Mouse (Mus musculus): ENCODE results near the gene Tmbim6.

Gene Tmbim6

DNA sequence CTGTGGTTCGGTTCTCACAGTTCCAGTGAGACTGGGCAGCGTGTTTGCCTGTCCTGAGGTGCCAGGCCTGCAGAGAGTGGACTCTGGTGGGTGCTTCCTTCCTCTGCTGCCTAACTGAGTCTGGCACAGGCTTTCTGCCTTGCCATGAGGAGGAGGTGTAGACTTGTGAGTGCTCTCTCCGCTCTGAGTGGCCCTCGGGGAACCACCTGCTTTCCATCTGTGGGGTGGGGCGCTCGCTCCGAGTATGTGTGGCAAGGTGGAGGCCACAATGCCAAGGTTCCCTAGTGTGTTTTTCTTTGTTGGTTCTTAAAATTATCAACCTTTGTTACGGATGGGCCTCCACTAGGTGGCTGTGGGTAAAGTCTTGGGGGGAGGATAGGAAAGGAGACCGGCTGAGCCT is 16.2 kb downstream of the Tmbim6 start:
- in situ Hi-C loops (cut with MboI; ENCODE audit: low pct_unique_long_range_greater_than_20kb in 1 of 2, low sequenced_read_pairs in 2 of 2, unreplicated experiment in 1 of 2): no loop called here

- in situ Hi-C loops (cut with MboI; ENCODE audit: low pct_unique_long_range_greater_than_20kb in 1 of 2, low sequenced_read_pairs in 2 of 2, unreplicated experiment in 1 of 2): no loop called here
Measured at GRCm38 (mm10) chr15:99411747-99412146, 19.1 kb downstream of the Tmbim6 start.

DNA sequence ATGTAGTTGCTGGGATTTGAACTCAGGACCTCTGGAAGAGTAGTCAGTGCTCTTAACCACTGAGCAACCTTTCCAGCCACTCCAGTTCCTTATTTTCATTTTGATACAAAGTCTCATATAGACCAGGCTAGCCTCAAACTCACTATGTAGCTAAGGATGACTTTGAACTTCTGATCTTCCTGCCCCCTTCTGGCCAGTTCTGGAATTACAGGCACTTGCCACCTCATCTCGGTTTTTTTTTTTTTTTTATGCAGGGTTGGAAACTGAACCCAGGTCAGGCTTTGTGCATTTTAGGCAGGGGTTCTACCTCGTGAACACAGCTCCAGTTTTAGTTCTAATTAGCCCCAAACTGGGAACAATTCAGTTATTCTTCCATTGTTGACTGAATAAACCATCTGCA is 23.1 kb downstream of the Tmbim6 start:
- in situ Hi-C loops (cut with MboI; ENCODE audit: low pct_unique_long_range_greater_than_20kb in 1 of 2, low sequenced_read_pairs in 2 of 2, unreplicated experiment in 1 of 2): no loop called here

- in situ Hi-C loops (cut with MboI; ENCODE audit: low pct_unique_long_range_greater_than_20kb in 1 of 2, low sequenced_read_pairs in 2 of 2, unreplicated experiment in 1 of 2): no loop called here
Measured at GRCm38 (mm10) chr15:99416348-99416882, 23.7 kb downstream of the Tmbim6 start.

GRCm38 (mm10) chr15:99416957-99417356 is 24.3 kb downstream of the Tmbim6 start:
- in situ Hi-C loops (cut with MboI; ENCODE audit: low pct_unique_long_range_greater_than_20kb in 1 of 2, low sequenced_read_pairs in 2 of 2, unreplicated experiment in 1 of 2): no loop called here

- in situ Hi-C loops (cut with MboI; ENCODE audit: low pct_unique_long_range_greater_than_20kb in 1 of 2, low sequenced_read_pairs in 2 of 2, unreplicated experiment in 1 of 2): no loop called here
Measured at GRCm38 (mm10) chr15:99417692-99418271, 25.1 kb downstream of the Tmbim6 start.

DNA sequence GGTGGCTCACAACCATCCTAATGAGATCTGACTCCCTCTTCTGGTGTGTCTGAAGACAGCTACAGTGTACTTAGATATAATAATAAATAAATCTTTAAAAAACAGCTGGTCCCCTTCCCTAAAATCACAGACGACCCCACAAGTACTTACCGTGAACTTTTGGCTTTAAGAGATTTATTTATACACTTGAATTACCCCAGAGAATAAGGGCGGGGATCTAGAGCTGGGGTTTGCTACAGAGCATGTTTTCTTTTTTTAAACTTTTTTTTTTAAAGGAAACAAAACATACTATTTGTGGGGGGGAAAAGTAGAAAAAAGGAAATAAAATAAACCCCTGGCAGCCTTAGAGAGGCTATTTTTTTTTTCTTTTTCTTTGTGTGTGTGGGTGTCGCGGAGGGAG is 27.4 kb downstream of the Tmbim6 start:
- in situ Hi-C loops (cut with MboI; ENCODE audit: low pct_unique_long_range_greater_than_20kb in 1 of 2, low sequenced_read_pairs in 2 of 2, unreplicated experiment in 1 of 2): loop anchor here (5.0 kb wide), 2 partner anchors 47 to 52 kb away; partner anchors contain the start of gene Bcdin3d (in 1 of the 2)

DNA sequence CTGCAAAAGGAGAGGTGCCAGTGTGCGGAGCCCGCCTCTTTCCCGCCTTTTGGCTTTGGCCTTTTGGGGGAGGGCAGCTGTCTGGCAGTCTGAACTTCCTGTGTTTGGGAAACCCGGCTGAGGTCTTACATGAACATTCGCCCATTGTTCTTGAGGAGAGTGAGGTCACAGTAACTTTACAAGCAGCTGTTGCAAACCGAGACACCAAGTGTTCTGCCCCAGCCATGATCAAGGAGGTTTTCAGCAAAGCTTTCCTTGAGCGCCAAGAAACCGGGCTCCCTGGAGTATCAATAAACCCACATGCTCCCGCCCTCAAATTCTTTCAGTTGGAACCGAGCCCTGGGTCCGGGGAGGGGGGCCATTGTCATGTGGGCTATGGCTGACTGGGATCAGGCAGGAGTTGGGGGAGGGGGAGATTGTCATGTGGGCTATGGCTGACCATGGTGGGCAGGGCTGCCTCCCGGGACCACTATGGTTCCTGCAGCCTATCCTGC is 27.9 kb downstream of the Tmbim6 start:
- in situ Hi-C loops (cut with MboI; ENCODE audit: low pct_unique_long_range_greater_than_20kb in 1 of 2, low sequenced_read_pairs in 2 of 2, unreplicated experiment in 1 of 2): loop anchor here (5.0 kb wide), 2 partner anchors 47 to 52 kb away; partner anchors contain the start of gene Bcdin3d (in 1 of the 2)

DNA sequence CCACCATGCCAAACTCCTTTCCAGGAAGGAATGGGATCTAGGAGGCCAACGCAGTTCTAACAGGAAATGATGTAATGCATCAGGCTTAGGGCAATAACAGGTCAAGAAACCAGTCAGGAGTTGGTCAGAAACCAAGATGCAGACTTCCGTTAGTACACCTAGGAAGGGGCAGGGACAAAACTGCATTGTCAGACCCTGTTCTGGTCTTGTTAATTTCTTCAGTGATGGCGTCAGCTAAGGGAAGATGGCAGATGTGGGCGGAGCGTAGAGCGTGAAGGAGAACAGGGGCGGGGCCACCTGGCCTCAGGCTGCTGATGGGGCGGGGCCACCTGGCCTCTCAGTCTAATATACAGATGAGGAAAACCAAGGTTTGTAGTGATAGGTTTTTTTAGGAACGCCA is 28.5 kb downstream of the Tmbim6 start:
- in situ Hi-C loops (cut with MboI; ENCODE audit: low pct_unique_long_range_greater_than_20kb in 1 of 2, low sequenced_read_pairs in 2 of 2, unreplicated experiment in 1 of 2): loop anchor here (5.0 kb wide), 2 partner anchors 46 to 51 kb away; partner anchors contain the start of gene Bcdin3d (in 1 of the 2)

DNA sequence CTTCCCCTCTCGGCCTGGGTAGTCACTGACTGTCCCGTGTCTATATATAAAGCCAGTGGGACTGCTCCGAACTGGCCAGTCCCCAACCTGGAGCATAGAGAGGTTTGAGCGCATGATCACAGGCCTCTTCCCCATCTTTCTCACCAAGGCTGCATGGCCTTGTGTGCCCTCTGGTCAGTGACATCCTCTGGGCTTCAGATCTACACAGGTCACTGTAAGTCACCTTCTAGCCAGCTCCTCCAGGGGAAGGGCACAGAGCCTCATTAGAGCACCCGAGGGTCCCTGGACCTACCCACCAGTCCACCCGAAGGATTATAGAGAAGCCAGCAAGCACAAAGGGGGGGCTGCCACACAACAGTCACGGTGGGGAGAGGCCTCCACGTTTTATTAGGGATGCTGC is 29.0 kb downstream of the Tmbim6 start:
- in situ Hi-C loops (cut with MboI; ENCODE audit: low pct_unique_long_range_greater_than_20kb in 1 of 2, low sequenced_read_pairs in 2 of 2, unreplicated experiment in 1 of 2): loop anchor here (5.0 kb wide), 2 partner anchors 46 to 51 kb away; partner anchors contain the start of gene Bcdin3d (in 1 of the 2)

GRCm38 (mm10) chr15:99422551-99422950 is 29.9 kb downstream of the Tmbim6 start:
- in situ Hi-C loops (cut with MboI; ENCODE audit: low pct_unique_long_range_greater_than_20kb in 1 of 2, low sequenced_read_pairs in 2 of 2, unreplicated experiment in 1 of 2): loop anchor here (5.0 kb wide), 2 partner anchors 45 to 50 kb away; partner anchors contain the start of gene Bcdin3d (in 1 of the 2)

DNA sequence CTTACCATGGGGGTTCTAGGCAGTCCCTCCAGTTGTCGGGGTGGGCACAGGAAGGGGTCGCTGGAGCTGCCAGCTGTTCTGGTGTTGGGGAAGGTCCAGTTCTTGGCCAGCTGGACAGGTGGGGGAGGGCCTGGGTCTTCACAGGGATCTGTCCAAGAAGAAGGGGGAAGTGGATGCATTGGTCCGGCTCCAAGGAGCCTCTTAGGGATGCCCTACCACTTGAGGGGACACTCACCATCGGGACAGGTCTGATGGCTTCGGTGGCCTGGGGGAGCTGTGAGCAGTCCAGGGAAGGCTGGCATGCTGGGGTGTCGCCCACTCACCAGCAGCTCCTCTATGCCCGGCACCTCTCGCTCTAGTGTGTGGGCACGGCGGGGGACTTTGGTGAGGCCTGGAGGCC is 30.4 kb downstream of the Tmbim6 start:
- in situ Hi-C loops (cut with MboI; ENCODE audit: low pct_unique_long_range_greater_than_20kb in 1 of 2, low sequenced_read_pairs in 2 of 2, unreplicated experiment in 1 of 2): loop anchor here (5.0 kb wide), 2 partner anchors 44 to 49 kb away; partner anchors contain the start of gene Bcdin3d (in 1 of the 2)

DNA sequence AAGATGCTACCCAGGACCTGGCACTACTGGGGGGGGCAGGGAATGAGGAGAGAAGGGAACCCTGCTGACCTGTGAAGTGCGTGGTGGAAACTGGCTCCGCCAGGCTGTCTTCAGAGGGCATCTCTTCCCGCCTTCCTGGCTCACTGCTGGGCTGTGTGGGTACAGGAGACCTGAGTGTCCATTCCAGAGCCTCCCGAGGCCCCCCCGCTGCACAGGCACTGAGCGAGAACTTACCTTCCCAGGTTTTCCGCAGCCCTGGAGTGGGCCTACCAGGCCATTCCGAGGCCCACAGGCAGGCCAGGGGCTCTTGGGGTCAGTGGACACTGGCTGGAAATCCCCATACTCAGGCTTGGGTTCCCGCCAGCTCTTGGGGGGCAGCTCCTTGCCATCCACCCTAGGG is 31.2 kb downstream of the Tmbim6 start:
- in situ Hi-C loops (cut with MboI; ENCODE audit: low pct_unique_long_range_greater_than_20kb in 1 of 2, low sequenced_read_pairs in 2 of 2, unreplicated experiment in 1 of 2): loop anchor here (5.0 kb wide), 2 partner anchors 43 to 48 kb away; partner anchors contain the start of gene Bcdin3d (in 1 of the 2)

DNA sequence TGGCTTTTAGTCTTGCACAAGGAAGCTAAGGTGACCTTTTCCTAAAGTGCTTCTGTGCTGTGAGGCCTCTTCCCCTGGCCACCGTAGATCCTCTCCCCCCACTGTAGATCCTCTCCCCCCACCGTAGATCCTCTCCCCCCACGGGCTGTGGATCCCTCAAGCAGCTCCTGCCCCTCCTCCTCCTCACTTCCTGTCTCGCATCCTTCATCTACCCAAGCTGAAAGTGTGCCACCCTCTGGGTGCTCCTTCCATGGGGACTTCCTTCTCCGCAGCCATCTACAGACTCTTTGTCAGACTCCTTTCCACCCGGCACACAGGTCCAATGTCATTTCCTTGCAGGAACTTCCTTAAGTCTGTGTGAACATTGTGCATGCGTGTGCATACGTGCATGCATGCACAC is 37.7 kb downstream of the Tmbim6 start:
- in situ Hi-C loops (cut with MboI; ENCODE audit: low pct_unique_long_range_greater_than_20kb in 1 of 2, low sequenced_read_pairs in 2 of 2, unreplicated experiment in 1 of 2): no loop called here

GRCm38 (mm10) chr15:99431063-99431462 is 38.4 kb downstream of the Tmbim6 start:
- in situ Hi-C loops (cut with MboI; ENCODE audit: low pct_unique_long_range_greater_than_20kb in 1 of 2, low sequenced_read_pairs in 2 of 2, unreplicated experiment in 1 of 2): no loop called here

DNA sequence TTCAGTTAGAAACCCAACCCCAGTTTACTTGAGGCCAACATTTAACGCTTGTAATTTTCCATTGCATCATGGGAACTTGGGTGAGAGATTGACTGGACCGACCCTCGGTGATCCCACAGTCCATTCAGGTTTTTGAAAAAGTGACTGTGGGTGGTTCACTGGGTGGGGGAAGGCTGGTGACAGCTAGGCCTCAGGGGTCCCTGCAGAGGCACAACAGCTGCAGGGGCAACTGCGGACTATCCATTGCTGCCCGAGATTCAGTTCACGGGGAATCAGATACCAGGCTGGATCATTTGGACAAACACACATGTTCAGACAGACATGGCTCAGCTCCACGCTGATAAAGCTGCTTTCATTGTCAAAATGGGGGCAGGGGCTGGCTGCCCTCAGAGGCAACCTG is 38.8 kb downstream of the Tmbim6 start:
- in situ Hi-C loops (cut with MboI; ENCODE audit: low pct_unique_long_range_greater_than_20kb in 1 of 2, low sequenced_read_pairs in 2 of 2, unreplicated experiment in 1 of 2): no loop called here

GRCm38 (mm10) chr15:99431967-99432366 is 39.3 kb downstream of the Tmbim6 start:
- in situ Hi-C loops (cut with MboI; ENCODE audit: low pct_unique_long_range_greater_than_20kb in 1 of 2, low sequenced_read_pairs in 2 of 2, unreplicated experiment in 1 of 2): no loop called here

DNA sequence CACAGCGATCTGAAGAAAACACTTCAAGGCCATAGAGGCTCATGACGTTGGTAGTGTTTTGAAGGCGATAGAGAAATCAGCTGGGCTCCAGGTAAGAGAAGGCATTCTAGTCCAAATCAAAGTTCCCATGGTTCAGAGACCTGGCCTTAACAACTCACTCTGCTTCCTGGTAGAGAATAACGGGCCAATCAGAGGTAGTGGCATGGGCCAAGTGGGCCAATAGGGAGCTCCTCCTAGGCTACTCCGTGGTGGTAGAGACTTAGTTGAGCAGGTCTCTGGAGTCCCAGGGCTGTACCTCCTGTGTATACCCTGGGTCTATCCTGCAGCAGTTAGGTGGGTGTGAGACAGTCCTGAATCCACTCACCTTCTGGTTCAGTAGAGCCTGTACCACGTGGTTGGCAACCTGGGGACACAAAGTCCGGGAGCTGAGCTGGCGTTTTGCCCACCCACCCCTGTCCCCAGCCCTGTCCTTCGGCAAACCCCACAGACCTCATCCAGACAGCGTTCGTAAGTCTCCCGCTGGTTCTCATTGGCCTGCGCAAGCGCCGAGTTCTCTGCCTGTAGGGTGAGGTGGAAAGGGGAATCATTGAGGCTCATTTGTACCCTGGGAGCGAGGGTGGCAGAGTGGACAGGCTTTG is 40.5 kb downstream of the Tmbim6 start:
- in situ Hi-C loops (cut with MboI; ENCODE audit: low pct_unique_long_range_greater_than_20kb in 1 of 2, low sequenced_read_pairs in 2 of 2, unreplicated experiment in 1 of 2): no loop called here

DNA sequence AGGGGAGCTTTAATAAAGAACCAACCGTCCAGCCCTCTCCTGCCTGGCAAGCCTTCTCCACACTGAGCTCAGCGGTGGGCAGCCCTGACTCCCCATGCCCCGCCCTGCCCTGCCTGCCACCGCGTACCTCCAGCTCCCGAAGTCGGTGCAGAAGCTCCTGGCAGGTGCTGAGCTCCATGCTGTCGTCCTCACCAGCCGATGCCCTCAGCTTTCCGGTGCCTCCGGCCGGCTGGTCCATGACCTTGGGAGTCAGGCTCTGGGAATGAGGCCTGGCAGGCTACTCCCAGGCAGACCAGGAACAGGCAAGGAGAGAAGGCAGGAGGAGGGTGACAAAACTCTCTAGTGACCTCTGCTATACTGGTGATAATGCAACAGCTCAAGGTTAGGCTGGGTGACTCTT is 41.2 kb downstream of the Tmbim6 start:
- in situ Hi-C loops (cut with MboI; ENCODE audit: low pct_unique_long_range_greater_than_20kb in 1 of 2, low sequenced_read_pairs in 2 of 2, unreplicated experiment in 1 of 2): no loop called here

All from mouse embryonic stem cell (cell line).